Mouse (Mus musculus) stomach, postnatal 0 days (tissue): ENCODE measurements around the gene Tgfbrap1.

Experiments used
- CTCF ChIP-seq: IDR thresholded peaks from 2 replicates; pipeline ENCODE4 v1.5.1; 2016; ENCODE audit warnings: antibody characterized with exemption, low read depth, mild to moderate bottlenecking, moderate library complexity
- EP300 ChIP-seq: optimal IDR thresholded peaks from 2 replicates; pipeline ENCODE3; 2016; ENCODE audit warnings: antibody characterized with exemption

DNA sequence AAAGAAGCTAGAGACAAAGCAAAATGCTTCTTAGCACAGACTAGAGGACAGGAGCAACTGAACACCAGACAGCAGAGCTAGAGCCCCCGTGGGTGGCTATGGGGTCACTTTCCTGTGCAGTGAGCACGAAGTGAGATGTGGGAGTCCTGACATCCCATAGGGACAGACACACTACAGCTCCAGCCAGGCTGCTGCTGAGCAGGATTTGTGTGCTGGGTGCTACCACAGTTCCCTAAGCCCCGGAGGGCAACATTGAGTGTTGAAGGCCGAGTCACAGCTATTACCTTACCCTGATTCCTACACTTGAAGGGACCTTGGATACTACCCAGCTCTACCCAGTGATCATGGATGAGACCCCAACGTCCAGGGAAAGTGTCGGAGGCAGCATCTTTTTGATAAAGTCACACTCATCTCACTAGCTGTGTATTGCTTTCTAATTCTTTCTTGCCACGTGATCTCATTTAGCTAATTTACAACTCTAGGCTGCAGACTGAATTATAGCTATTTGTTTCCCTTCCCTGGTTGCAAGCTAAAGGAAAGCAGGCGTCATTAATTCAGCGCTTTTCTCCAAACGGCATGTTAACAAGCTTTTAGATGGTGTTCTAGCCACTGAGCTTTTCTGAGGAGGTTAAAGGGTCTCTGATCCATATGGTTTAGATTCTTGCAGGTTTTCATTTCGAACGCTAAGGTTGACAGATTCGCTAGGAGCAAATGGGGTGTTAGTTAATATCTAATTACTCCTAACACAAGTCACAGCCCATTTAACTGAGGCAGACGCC is 53.0 kb downstream of the Tgfbrap1 start:
- no peak for TF ChIP-seq CTCF
- TF ChIP-seq EP300, result no peak
